Mouse (Mus musculus) CD4-positive helper T cell, adult 2 months (primary cell): ENCODE results near the gene Hecw2.

Experiments
- DNase-seq: peaks from one replicate; pipeline ENCODE4 v3.0.0-alpha.2; 2012; ENCODE audit warnings: low read depth, missing footprints, low spot score

Gene Hecw2

GRCm38 (mm10) chr1:54118342-54118973 is 76.5 kb downstream of the Hecw2 start:
- no peak for DNase-seq

- no peak for DNase-seq
These were observed 83.9 kb downstream of the Hecw2 start for GRCm38 (mm10) chr1:54110920-54111605.

GRCm38 (mm10) chr1:54109255-54109654 is 85.7 kb downstream of the Hecw2 start:
- no peak for DNase-seq

- no peak for DNase-seq
These were observed 88.2 kb downstream of the Hecw2 start for GRCm38 (mm10) chr1:54106756-54107155.

GRCm38 (mm10) chr1:54079708-54080107 is 115.3 kb downstream of the Hecw2 start:
- no peak for DNase-seq

DNA sequence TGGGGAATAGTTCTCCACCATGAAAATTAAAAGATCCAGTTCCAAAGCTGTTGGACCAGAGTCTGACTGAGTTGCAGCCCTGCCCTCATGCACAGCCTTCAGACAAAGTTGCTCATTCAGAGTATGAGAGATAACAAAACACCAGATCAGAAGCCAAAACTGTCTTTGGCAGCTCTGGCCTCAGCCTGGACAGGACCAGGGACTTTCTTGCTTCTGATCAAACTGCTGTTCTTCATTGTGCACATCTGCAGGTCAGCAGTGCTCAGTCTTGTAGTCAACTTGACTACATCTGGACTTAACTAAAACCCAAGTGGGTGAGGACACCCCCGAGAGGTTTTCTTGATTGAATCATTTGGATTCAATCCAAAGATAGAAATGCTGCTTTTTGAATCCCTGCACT is 120.5 kb downstream of the Hecw2 start:
- DNase-seq = no peak

- no peak for DNase-seq
These were observed 124.8 kb downstream of the Hecw2 start for GRCm38 (mm10) chr1:54070121-54070520.

DNA sequence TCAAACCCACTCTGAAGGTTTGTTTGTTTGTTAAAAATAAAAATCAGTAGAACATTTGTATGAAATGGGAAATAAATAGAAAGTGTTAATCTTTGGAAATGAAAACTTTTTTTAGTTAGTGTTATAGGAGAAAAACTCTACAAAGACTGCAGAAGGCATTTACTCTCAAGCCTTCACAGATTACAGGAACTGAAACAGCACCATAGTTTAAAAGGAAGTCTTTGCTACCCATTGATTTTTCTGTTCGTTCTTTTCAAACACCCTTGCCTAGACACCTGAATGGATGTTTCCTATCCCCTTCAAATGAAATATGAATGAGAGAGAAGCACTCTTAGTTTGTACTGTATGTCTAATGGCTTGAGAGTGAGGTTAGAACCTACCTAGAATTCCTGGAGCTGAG is 126.7 kb downstream of the Hecw2 start:
- DNase-seq = no peak

DNA sequence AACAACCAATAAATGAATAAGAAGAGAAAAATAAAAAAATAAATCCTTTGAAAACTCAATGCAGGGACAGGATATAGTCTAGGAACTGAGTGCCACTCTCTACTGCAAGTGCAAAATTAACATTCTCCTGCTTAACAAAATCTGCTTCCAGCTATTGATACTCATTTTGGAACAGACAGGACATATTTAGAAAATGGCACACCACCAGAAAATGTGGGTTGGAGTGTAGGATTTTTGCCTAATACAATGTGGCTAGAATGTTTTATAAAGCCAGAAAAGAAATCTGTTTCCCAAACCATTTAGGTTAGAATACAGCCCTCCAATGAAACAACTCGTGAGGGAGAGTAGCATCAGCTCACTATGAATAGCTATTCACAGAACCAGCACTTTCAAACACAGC is 129.5 kb downstream of the Hecw2 start:
- no peak for DNase-seq

GRCm38 (mm10) chr1:54061078-54061477 is 133.9 kb downstream of the Hecw2 start:
- DNase-seq = no peak

DNA sequence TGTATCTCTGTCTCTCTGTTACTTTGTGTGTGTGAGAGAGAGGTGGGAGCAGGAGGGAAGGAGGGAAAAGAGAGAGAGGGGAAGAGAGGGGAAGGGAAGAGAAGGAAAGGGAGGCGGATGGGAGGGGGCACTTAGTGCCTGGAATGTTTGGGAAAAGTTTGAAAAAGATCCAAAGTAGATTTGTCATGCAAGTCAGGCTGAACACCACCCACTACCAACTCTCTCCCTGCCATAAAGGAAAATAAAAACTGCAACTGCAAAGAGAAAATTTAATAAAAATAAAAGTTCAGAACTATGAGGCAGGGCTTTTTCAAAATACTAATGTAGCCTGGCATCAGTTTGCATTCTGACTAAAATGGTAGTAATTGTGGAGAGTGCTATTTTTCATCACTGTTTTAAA is 135.2 kb downstream of the Hecw2 start:
- no peak for DNase-seq

DNA sequence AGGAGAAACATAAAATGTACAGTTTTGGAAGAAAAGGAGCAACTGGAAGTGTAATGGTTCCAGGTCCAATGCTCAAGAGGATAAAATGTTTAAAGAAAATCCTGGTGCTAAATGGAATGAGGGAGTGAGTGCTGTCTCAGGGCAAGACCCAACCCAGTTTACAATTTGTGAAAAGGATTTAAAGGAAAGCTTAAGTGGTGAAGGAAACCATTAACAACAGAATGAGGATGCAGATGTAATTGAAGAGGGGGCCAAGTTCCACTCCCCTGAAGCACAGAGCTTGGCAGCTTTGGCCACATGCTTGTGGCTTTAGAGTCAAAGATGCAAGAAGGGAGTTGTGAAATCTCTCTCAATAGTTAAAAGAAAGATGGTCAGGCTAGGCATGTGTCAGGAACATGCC is 142.2 kb downstream of the Hecw2 start:
- no peak for DNase-seq

DNA sequence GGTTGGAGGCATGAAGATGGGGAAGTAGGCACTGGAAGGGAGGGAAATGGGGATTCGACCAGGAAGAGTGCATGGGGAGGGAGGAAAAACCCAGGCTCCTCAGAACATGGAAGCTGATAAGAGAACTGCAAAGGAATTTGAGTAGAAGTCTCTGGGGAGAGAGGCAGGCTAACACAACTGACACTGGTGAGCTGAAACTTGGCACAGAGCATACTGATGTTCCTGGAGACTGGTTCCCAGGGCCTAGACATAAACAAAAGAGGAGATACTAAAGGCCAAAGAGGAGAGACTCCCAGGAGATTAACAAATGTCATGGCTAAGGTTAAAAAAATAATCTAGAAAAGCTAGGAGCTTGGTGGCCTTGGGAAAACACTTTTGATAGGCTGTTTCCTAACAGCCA is 148.0 kb downstream of the Hecw2 start:
- no peak for DNase-seq

DNA sequence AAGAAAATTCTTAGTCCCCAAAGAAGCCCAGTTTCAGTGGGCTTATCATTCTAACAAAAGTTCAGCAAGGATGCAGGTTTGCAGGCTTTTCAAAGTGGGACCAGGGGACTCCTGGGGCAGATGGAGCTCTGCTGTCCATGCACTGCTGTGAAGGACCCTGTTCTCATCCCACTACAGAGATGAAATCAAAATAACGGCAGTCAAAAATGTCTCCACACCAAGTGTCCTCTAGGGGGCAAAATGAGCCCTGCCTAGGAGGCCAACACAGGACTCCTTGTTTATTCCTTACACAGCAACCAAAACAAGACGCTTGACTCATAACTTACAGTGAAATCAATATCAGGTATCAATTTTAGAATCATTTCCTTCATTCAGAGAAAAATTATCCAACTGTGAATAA is 155.9 kb downstream of the Hecw2 start:
- no peak for DNase-seq

DNA sequence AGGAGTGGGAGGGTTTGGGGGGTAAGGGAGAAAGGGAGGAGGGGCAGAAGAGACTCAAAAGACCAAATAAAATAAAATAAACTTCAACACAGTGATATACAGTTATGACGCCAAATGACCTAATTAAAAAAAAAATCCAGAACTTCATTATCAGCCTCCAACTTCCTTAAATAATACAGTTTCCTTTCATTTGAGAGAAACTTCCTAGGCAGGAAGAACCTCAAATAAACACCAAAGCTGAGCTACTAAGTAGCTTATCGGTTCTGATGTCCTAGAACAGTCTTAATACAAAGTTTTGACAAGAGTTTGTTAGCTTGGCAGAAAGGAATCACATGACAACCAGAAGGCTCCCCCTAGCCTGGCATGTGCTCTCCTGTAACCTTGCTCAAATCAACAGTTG is 177.3 kb downstream of the Hecw2 start:
- DNase-seq = no peak

DNA sequence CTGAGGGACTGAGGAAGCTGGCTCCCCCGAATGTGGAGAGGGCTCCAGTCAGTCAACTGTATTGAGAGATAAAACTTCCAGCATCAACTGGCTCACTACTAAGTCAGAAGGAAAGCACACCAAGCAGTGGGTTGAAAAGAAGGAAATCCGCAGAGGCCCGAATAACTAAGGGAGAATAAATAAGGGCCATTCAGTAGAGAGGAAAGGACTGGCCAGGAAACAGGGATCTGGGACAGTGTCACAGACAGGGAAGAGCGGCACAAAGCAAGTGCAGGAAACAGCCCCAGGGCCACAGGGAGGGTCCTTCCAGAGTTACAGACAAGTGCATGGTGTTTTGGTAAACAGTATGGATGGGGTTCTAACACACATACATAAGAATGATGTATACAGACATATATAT is 179.2 kb downstream of the Hecw2 start:
- DNase-seq = no peak

DNA sequence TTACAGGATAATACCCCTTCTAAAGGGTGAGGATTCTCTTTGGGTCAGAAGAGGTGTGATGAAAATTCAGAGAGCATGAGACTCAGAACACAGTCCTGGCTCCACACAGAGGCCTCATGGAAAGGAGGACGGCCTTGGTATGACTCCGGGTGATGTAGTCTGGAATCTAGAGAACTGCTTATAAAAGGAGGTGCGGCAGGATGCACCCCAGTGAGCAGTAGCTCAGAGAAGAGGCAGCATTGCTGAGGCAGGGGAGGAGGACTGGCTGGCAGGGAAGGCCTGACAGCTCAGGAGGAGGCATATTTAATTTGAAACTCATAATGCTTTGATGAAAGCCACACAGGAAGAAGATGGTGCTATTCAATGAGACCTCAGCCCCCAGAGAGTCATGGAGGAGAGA is 182.6 kb downstream of the Hecw2 start:
- DNase-seq = no peak

DNA sequence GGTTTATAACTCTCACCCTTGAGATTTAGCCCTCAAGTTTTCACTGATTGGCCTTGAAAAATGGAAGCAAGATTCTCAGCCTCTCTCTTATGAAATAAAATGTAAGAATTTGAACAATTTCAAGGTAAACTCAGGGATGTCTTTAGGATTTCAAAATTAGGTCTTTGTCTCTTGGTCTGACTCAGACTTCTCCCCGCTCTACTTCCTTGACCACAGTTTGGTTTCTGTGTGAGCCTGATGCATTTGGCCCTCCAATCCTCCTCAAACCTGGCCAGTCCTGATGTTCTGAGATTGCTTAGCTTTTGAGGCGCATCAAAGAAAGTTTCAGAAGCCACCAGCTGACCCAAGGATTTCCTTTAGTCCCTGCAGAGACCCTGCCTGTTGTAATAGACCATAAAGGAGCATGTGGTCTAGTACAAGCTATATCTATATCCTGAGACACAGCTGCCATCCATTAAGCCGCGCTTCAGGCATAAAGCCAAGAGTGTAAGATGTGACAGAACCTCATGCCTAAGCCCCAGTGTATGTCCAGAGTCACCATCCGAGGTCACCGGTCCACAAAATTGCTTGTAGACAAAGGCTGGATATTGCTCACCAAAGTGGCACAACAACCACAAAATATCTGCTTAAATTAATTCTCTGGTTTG is 185.4 kb downstream of the Hecw2 start:
- DNase-seq = no peak

DNA sequence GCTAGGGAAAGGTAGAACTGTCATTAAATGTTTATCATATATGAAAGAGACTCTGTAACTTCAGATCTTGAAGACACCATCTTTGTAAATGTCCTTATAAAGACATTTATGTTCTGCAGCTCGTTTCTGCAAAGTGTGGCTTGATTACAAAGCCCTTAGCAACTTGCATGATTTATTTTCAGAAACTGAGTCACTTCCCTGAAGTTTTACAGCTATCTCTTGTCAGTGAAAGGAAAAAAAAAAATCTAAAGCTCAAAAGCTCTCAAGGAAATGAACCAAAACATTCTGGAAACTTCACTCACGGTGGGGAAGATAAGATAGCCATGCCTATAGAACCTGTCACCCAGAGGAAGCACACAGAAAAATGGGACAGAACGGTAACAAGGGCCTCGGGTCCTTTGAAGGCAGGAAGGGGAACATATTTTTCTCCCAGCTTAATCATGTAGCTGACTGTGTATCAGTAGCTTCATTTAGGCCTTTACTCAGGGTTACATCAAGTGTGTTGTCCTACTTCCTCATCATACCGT is 189.0 kb downstream of the Hecw2 start:
- DNase-seq = no peak

- DNase-seq = no peak
These were observed 191.7 kb downstream of the Hecw2 start for GRCm38 (mm10) chr1:54003288-54003687.

DNA sequence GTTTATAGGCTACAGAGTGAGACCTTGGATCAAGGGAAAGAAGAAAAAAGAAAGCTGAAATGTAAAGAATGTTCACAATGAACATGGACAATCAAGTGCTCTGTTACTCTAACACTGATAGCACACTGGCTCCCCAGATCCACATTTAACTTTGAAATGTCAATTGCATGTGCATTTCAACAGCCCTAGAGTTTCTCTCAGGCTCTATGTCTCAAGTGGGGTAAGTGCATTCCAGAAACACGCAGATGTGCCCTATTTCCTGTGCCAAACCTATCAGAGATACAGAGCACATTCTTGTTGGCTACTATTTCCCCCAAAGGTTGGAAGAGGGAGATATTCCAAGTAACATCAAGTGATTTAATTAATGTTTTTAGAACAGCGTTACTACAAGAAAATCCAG is 192.9 kb downstream of the Hecw2 start:
- DNase-seq = no peak

GRCm38 (mm10) chr1:53997239-53997638 is 197.7 kb downstream of the Hecw2 start:
- DNase-seq = no peak
